Mouse (Mus musculus) midbrain, postnatal 0 days (tissue): ENCODE data around the gene Tfap2a. TPM values are rescaled to one million over a fixed set of nuclear protein-coding genes. Genes with fewer than 3 reads are reported as not detected.

Source experiments
- ATAC-seq: fragments of 200-750 bp; cut with Nextera tagmentation; 2 replicates; pipeline ENCODE4 v1.8.0; 2017; ENCODE audit warnings: moderate number of reproducible peaks, mild to moderate bottlenecking, moderate TSS enrichment, moderate library complexity; ENCODE audit not compliant: low FRiP score
- DNase-seq: peaks from one replicate; pipeline ENCODE4 v3.0.0-alpha.2; 2015; ENCODE audit warnings: low spot score
- H3K27ac ChIP-seq: fragments of 300-500 bp; sonication (generic); 2 replicates; pipeline ENCODE4 v1.5.1; 2014; ENCODE audit warnings: low read depth, mild to moderate bottlenecking, low read length, mixed read lengths
- H3K27me3 ChIP-seq: fragments of 300-500 bp; sonication (generic); 2 replicates; pipeline ENCODE4 v1.6.1; 2014; ENCODE audit warnings: low read length, control low read depth, mixed read lengths; ENCODE audit not compliant: insufficient read depth
- H3K36me3 ChIP-seq: fragments of 300-500 bp; sonication (generic); 2 replicates; pipeline ENCODE4 v1.6.1; 2014; ENCODE audit warnings: low read length, control low read depth, mixed read lengths; ENCODE audit not compliant: insufficient read depth
- H3K4me1 ChIP-seq: fragments of 300-500 bp; sonication (generic); 2 replicates; pipeline ENCODE4 v1.6.1; 2014; ENCODE audit warnings: mild to moderate bottlenecking, control low read depth, antibody characterized with exemption, low read length, mixed read lengths; ENCODE audit not compliant: insufficient read depth
- H3K4me2 ChIP-seq: fragments of 300-500 bp; sonication (generic); 2 replicates; pipeline ENCODE4 v1.6.1; 2014; ENCODE audit warnings: low read depth, mild to moderate bottlenecking, low read length, mixed read lengths; ENCODE audit not compliant: poor library complexity, severe bottlenecking
- H3K4me3 ChIP-seq: fragments of 300-500 bp; sonication (generic); 2 replicates; pipeline ENCODE4 v1.5.1; 2014; ENCODE audit warnings: low read depth, mild to moderate bottlenecking, low read length, moderate library complexity
- H3K9ac ChIP-seq: fragments of 300-500 bp; sonication (generic); replicated peaks from 2 replicates; pipeline ENCODE4 v1.6.1; 2014; ENCODE audit warnings: mild to moderate bottlenecking, low read length, moderate library complexity, mixed read lengths; ENCODE audit not compliant: poor library complexity, severe bottlenecking
- H3K9me3 ChIP-seq: fragments of 300-500 bp; sonication (generic); 2 replicates; pipeline ENCODE4 v1.6.1; 2016; ENCODE audit warnings: low read length, control low read depth
- CTCF ChIP-seq: IDR thresholded peaks from 2 replicates; pipeline ENCODE4 v1.5.1; 2016; ENCODE audit warnings: antibody characterized with exemption, mild to moderate bottlenecking
- WGBS: fragments of 180-500 bp; shearing (Covaris S2); extraction: QIAGEN DNeasy Blood & Tissue Kit; methylation state at CpG from one replicate; pipeline ENCODE4 v1.1.7; 2014; 5-methylcytosine and 5-hydroxymethylcytosine counted together
- polyA plus RNA-seq: library from polyadenylated mRNA; unstranded; fragments of >200 nt; fragmentation: Nextera tagmentation; extraction: Ambion mirVana; gene quantifications from 2 replicates; pipeline ENCODE4 v1.2.1, GENCODE M21; 2015
- total RNA-seq: library from RNA; depleted of rRNA; stranded (reverse); fragments of >200 nt; gene quantifications from 2 replicates; pipeline ENCODE4 v1.2.3, GENCODE M21; 2014

Tfap2a gene
- total and polyA plus RNA-seq, 2 experiments from 2014 or later: 2.0 to 4.0 TPM

- 12% methylated on average over 4 of the region's 4 CpGs for WGBS
- DNase-seq (no peak), ATAC-seq (no peak)
- H3K9ac ChIP-seq: no peak overlapping the region
- no peaks in the 10 kb centered on the region for H3K36me3 ChIP-seq
- no peak for TF ChIP-seq CTCF
- no peaks in the 10 kb centered on the region for H3K4me1 ChIP-seq
- H3K27ac ChIP-seq: no peak overlapping the region
- H3K4me2 ChIP-seq: no peak overlapping the region
- H3K27me3 ChIP-seq: peaks cover 80% of the 10 kb centered on the region
- H3K4me3 ChIP-seq: no peak overlapping the region
- no peaks in the 10 kb centered on the region for H3K9me3 ChIP-seq
Observed at GRCm38 (mm10) chr13:40712526-40712832, 25.7 kb downstream of the Tfap2a start.

- no peak for TF ChIP-seq CTCF
- WGBS: 6% methylated on average over 7 of the region's 7 CpGs
- no peaks in the 10 kb centered on the region for H3K4me1 ChIP-seq
- no peak overlapping the region for H3K9ac ChIP-seq
- H3K27me3 ChIP-seq: peaks cover 80% of the 10 kb centered on the region
- no peak for ATAC-seq
- no peak overlapping the region for H3K27ac ChIP-seq
- DNase-seq: no peak
- H3K36me3 ChIP-seq: no peaks in the 10 kb centered on the region
- H3K4me3 ChIP-seq: no peak overlapping the region
- H3K4me2 ChIP-seq: no peak overlapping the region
- no peaks in the 10 kb centered on the region for H3K9me3 ChIP-seq
Observed at GRCm38 (mm10) chr13:40711661-40712525, 26.3 kb downstream of the Tfap2a start.

- Histone ChIP-seq H3K27ac (no peak overlapping the region), H3K4me3 (no peak overlapping the region), H3K27me3 (peaks cover 82% of the 10 kb centered on the region), H3K36me3 (no peaks in the 10 kb centered on the region), H3K4me2 (no peak overlapping the region), H3K9ac (no peak overlapping the region), H3K9me3 (no peaks in the 10 kb centered on the region), H3K4me1 (no peaks in the 10 kb centered on the region)
- DNase-seq: no peak
- TF ChIP-seq CTCF: no peak
- 3% methylated on average over 11 of the region's 11 CpGs for WGBS
- no peak for ATAC-seq
Observed at GRCm38 (mm10) chr13:40710062-40710342, 28.2 kb downstream of the Tfap2a start.

- peak overlapping the region; percentile 23; the same call in 1 of the 2 replicates for H3K4me2 ChIP-seq
- no peaks in the 10 kb centered on the region for H3K4me1 ChIP-seq
- no peak overlapping the region for H3K4me3 ChIP-seq
- TF ChIP-seq CTCF: no peak
- H3K36me3 ChIP-seq: no peaks in the 10 kb centered on the region
- DNase-seq (no peak), ATAC-seq (no peak; the same call in 1 of the 2 replicates)
- H3K27ac ChIP-seq: no peak overlapping the region
- WGBS: 2% methylated on average over 21 of the region's 21 CpGs
- peaks cover 82% of the 10 kb centered on the region for H3K27me3 ChIP-seq
- H3K9ac ChIP-seq: no peak overlapping the region
- no peaks in the 10 kb centered on the region for H3K9me3 ChIP-seq
Observed at GRCm38 (mm10) chr13:40709321-40710061, 28.7 kb downstream of the Tfap2a start.

- no peak for TF ChIP-seq CTCF
- H3K4me1 ChIP-seq: no peaks in the 10 kb centered on the region
- WGBS: under 1% methylated on average over 26 of the region's 26 CpGs
- ATAC-seq: no peak
- H3K4me2 ChIP-seq: peak overlapping the region; percentile 23; the same call in 1 of the 2 replicates
- H3K9ac ChIP-seq: no peak overlapping the region
- H3K9me3 ChIP-seq: no peaks in the 10 kb centered on the region
- peaks cover 80% of the 10 kb centered on the region for H3K27me3 ChIP-seq
- DNase-seq: peak; percentile 50
- no peaks in the 10 kb centered on the region for H3K36me3 ChIP-seq
- no peak overlapping the region for H3K27ac ChIP-seq
- peak overlapping the region; percentile 2; the same call in 1 of the 2 replicates for H3K4me3 ChIP-seq
Observed at GRCm38 (mm10) chr13:40708913-40709312, 29.3 kb downstream of the Tfap2a start.

- Histone ChIP-seq H3K9me3 (no peaks in the 10 kb centered on the region), H3K4me3 (no peak overlapping the region), H3K36me3 (no peaks in the 10 kb centered on the region), H3K27me3 (peaks cover 77% of the 10 kb centered on the region), H3K4me2 (no peak overlapping the region), H3K9ac (no peak overlapping the region), H3K4me1 (no peaks in the 10 kb centered on the region), H3K27ac (no peak overlapping the region)
- DNase-seq (no peak), ATAC-seq (no peak)
- 7% methylated on average over 5 of the region's 5 CpGs for WGBS
- no peak for TF ChIP-seq CTCF
Observed at GRCm38 (mm10) chr13:40708271-40708670, 29.9 kb downstream of the Tfap2a start.
